Mouse (Mus musculus): ENCODE data around the gene Sumo2.
"Not testable (repeated sequence)": the region's sequence is repeated elsewhere in the genome, so short reads cannot be mapped to it uniquely, and the experiment has no call there.

DNA sequence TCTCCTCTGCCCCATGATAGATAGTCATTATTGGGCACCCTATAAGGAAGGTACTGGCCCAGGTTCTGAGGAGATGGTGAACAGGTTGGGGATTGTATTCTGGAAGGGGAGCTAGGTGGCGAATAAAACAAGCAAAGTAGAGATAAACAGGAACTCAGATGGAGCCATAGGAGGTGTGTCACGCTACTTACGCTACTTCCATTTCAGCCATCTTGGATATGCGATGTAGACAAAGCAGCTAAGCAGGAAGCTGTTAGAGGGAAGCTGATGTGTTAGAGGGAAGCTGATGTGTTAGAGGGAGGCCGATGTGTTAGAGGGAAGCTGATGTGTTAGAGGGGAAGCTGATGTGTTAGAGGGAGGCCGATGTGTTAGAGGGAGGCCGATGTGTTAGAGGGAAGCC, 58.7 kb downstream of the Sumo2 start:
- TF ChIP-seq POLR2A (IDR thresholded peaks at IDR 0.05; ENCODE audit: insufficient read depth, low read depth, low read length); CTCF (IDR thresholded peaks at IDR 0.05): not testable (repeated sequence)

Measured in heart, adult 2 months (tissue).